ENCODE assay signal across 8 mouse cellular contexts in the genomic region with DNA sequence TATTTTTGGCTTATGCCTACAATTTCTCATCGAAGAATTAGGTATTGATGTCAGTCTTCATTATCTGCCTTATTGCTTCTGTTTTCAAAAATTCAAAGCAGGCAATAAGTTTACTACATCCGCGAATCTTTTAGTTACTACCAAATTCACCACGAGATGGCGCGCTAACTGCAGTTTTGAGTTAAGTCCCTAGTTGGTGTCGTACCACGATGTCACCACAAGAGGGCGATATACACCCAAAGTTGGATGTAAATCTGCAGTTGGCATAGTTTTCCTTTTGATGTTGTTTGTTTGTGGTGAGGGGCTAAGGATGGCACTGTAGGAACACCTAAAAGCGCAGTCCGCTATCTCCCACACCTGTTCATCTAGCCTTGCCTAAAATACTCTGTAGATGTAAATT.
A peak's percentile ranks its signal among the peaks of the same experiment; 100 is the strongest.
DNase-seq lines count a peak whose midpoint lies in the region; ATAC-seq lines count a peak whose summit lies in the region.

No protein-coding gene starts in this region.

- no peak overlapping the region for H3K4me3 ChIP-seq in kidney, embryonic 15.5 days (replicated peaks)
- H3K4me3 ChIP-seq in embryonic facial prominence, embryonic 11.5 days (ENCODE audit: low read depth, low read length): no peak overlapping the region
- H3K4me3 ChIP-seq in liver, embryonic 11.5 days (ENCODE audit: low read depth, low read length): no peak overlapping the region

- no peak overlapping the region for H3K27ac ChIP-seq in kidney, embryonic 15.5 days
- no peak overlapping the region for H3K27ac ChIP-seq in embryonic facial prominence, embryonic 11.5 days (replicated peaks; ENCODE audit: low read depth, low read length)
- H3K27ac ChIP-seq in liver, embryonic 11.5 days (ENCODE audit: low read depth, low read length): no peak overlapping the region

- H3K36me3 ChIP-seq in kidney, embryonic 15.5 days: no peaks in the 10 kb centered on the region
- H3K36me3 ChIP-seq in embryonic facial prominence, embryonic 11.5 days (replicated peaks; ENCODE audit: control insufficient read depth, insufficient read depth, low read depth, low read length): no peaks in the 10 kb centered on the region
- no peaks in the 10 kb centered on the region for H3K36me3 ChIP-seq in liver, embryonic 11.5 days (ENCODE audit: control insufficient read depth, insufficient read depth, low read length)

- H3K4me2 ChIP-seq in kidney, embryonic 15.5 days: no peak overlapping the region
- no peak overlapping the region for H3K4me2 ChIP-seq in embryonic facial prominence, embryonic 11.5 days (ENCODE audit: low read depth, low read length)
- H3K4me2 ChIP-seq in liver, embryonic 11.5 days: no peak overlapping the region

- peaks cover 28% of the 10 kb centered on the region for H3K27me3 ChIP-seq in kidney, embryonic 15.5 days
- H3K27me3 ChIP-seq in embryonic facial prominence, embryonic 11.5 days (ENCODE audit: control insufficient read depth, insufficient read depth, low read length): no peaks in the 10 kb centered on the region
- H3K27me3 ChIP-seq in liver, embryonic 11.5 days (replicated peaks; ENCODE audit: control insufficient read depth, insufficient read depth, low read length): no peaks in the 10 kb centered on the region; the same call in 1 of the 2 replicates

- no peaks in the 10 kb centered on the region for H3K4me1 ChIP-seq in kidney, embryonic 15.5 days
- H3K4me1 ChIP-seq in embryonic facial prominence, embryonic 11.5 days (ENCODE audit: control insufficient read depth, insufficient read depth, low read length): no peaks in the 10 kb centered on the region
- H3K4me1 ChIP-seq in liver, embryonic 11.5 days (replicated peaks; ENCODE audit: control insufficient read depth, insufficient read depth, low read length): no peaks in the 10 kb centered on the region

- no peaks in the 10 kb centered on the region for H3K9me3 ChIP-seq in kidney, embryonic 15.5 days (replicated peaks)
- no peaks in the 10 kb centered on the region for H3K9me3 ChIP-seq in embryonic facial prominence, embryonic 11.5 days (replicated peaks; ENCODE audit: control insufficient read depth, low read length)
- no peaks in the 10 kb centered on the region for H3K9me3 ChIP-seq in liver, embryonic 11.5 days (ENCODE audit: control insufficient read depth, low read length)

- H3K9ac ChIP-seq in kidney, embryonic 15.5 days: no peak overlapping the region
- H3K9ac ChIP-seq in embryonic facial prominence, embryonic 11.5 days (replicated peaks; ENCODE audit: low read length): no peak overlapping the region
- no peak overlapping the region for H3K9ac ChIP-seq in liver, embryonic 11.5 days (ENCODE audit: low read depth, low read length)

- no peak for ATAC-seq in kidney, embryonic 15.5 days (replicated peaks; ENCODE audit: low FRiP score)
- no peak for ATAC-seq in embryonic facial prominence, embryonic 11.5 days (replicated peaks; ENCODE audit: insufficient number of reproducible peaks, low FRiP score, low TSS enrichment, low read depth)
- no peak for ATAC-seq in liver, embryonic 11.5 days (replicated peaks; ENCODE audit: low FRiP score)

- peak; percentile 80 for DNase-seq in kidney, adult 18-20 months
- peak; percentile 77 for DNase-seq in adrenal gland, postnatal 10 days
- DNase-seq in embryonic facial prominence, embryonic 11.5 days (ENCODE audit: low spot score): peak; percentile 83
- peak; percentile 79 for DNase-seq in kidney, adult 9 months
- peak; percentile 36 for DNase-seq in liver, embryonic 11.5 days (ENCODE audit: low spot score)
- DNase-seq in retina, postnatal 1 day: peak; percentile 83
- peak; percentile 31 to 41 for DNase-seq in urinary bladder, adult 18-20 months (ENCODE audit: low spot score in 2 of 2)

- 27% methylated on average over 11 of the region's 11 CpGs for WGBS in kidney, embryonic 15.5 days
- WGBS in embryonic facial prominence, embryonic 11.5 days: 26% methylated on average over 11 of the region's 11 CpGs
- 16% methylated on average over 11 of the region's 11 CpGs for WGBS in liver, embryonic 11.5 days
